Mouse (Mus musculus): ENCODE results near the gene Ttll1.

DNA sequence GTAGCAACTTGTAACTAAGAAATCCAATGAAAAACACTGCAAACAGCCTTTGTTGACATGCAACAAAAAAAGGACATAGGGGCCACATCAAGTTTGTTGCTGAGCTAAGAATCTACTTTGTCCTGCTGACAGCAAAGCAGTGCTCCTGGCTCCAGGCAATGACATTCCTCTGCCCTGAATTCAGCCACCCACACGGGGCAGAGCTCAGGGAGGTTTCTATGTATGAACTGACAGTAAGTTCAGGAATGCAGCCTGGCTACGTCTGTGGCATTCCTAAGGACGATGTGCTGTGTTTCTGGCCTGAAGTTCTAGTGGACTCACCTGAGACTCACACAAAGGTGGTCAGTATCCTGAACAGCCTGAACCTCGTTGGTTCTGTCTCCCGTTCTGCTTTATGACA, 70.0 kb downstream of the Ttll1 start:
- no peak for TF ChIP-seq EP300 (optimal IDR thresholded peaks at IDR 0.05)
- TF ChIP-seq CTCF (IDR thresholded peaks at IDR 0.05; ENCODE audit: low read depth): no peak

All from stomach, postnatal 0 days (tissue).